Mouse (Mus musculus): ENCODE results near the gene Calcoco1. TPM values are rescaled to one million over a fixed set of nuclear protein-coding genes. Genes with fewer than 3 reads are reported as not detected.

Calcoco1 gene
- polyA plus RNA-seq, 2 experiments, result 54.7 to 56.6 TPM

DNA sequence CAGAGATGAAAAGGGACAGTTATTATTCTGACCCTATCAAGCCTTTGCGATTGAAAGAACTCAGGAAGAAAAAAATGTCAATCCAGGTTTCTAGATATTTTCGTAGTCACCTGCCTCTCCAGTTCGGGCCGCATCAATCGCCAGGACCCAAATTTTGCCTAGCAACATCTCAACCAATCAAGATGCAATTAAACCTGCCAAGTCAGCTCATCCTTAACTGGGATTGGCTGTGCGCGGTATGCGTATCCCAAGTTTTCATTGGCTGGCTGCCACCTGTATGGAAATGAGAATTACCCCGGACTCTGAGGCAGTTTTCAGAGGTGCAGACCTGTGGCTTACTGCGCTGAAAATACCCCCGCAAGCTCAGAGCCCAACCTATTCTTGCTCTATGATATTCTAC lies 28.4 kb downstream of the Calcoco1 start:
- Histone ChIP-seq H3K9me3 (ENCODE audit: control insufficient read depth, low read length) (no peaks in the 10 kb centered on the region), H3K4me3 (replicated peaks; ENCODE audit: low read length) (peak overlapping the region; percentile 46), H3K4me2 (replicated peaks; ENCODE audit: low read depth, low read length, severe bottlenecking) (peak overlapping the region; percentile 84), H3K9ac (ENCODE audit: low read depth, low read length, severe bottlenecking) (no peak overlapping the region), H3K4me1 (ENCODE audit: control insufficient read depth, insufficient read depth, low read length) (peaks cover 7% of the 10 kb centered on the region; the same call in 1 of the 2 replicates), H3K27ac (replicated peaks; ENCODE audit: low read depth, low read length) (no peak overlapping the region), H3K36me3 (ENCODE audit: control insufficient read depth, insufficient read depth, low read length) (no peaks in the 10 kb centered on the region), H3K27me3 (ENCODE audit: control insufficient read depth, insufficient read depth, low read length) (peaks cover 58% of the 10 kb centered on the region)
- peak; percentile 62 for ATAC-seq (ENCODE audit: low FRiP score, low read depth)
- no peak for TF ChIP-seq POLR2A (IDR thresholded peaks at IDR 0.05; ENCODE audit: borderline replicate concordance, extremely low read depth, insufficient read depth, insufficient read length)
- WGBS, result 0% methylated on average over 11 of the region's 11 CpGs
- DNase-seq (ENCODE audit: low spot score), result peak; percentile 85

- H3K4me1 ChIP-seq (ENCODE audit: control insufficient read depth, insufficient read depth, low read length), result peaks cover 7% of the 10 kb centered on the region; the same call in 1 of the 2 replicates
- peak overlapping the region; percentile 84 for H3K4me2 ChIP-seq (replicated peaks; ENCODE audit: low read depth, low read length, severe bottlenecking)
- no peak overlapping the region for H3K27ac ChIP-seq (replicated peaks; ENCODE audit: low read depth, low read length)
- WGBS, result under 1% methylated on average over 31 of the region's 32 CpGs
- peak overlapping the region; percentile 45 for H3K9ac ChIP-seq (ENCODE audit: low read depth, low read length, severe bottlenecking)
- H3K4me3 ChIP-seq (replicated peaks; ENCODE audit: low read length), result peak overlapping the region; percentile 46
- no peaks in the 10 kb centered on the region for H3K9me3 ChIP-seq (ENCODE audit: control insufficient read depth, low read length)
- DNase-seq (ENCODE audit: low spot score) (peak; percentile 38), ATAC-seq (ENCODE audit: low FRiP score, low read depth) (peak; percentile 56; the same call in 1 of the 2 replicates)
- no peaks in the 10 kb centered on the region for H3K36me3 ChIP-seq (ENCODE audit: control insufficient read depth, insufficient read depth, low read length)
- TF ChIP-seq POLR2A (IDR thresholded peaks at IDR 0.05; ENCODE audit: borderline replicate concordance, extremely low read depth, insufficient read depth, insufficient read length), result no peak
- H3K27me3 ChIP-seq (ENCODE audit: control insufficient read depth, insufficient read depth, low read length), result peaks cover 58% of the 10 kb centered on the region
Observed at GRCm38 (mm10) chr15:102692991-102693411, 29.0 kb downstream of the Calcoco1 start.

GRCm38 (mm10) chr15:102692321-102692804 lies 29.6 kb downstream of the Calcoco1 start:
- ATAC-seq (ENCODE audit: low FRiP score, low read depth) (no peak), DNase-seq (ENCODE audit: low spot score) (no peak)
- H3K4me3 ChIP-seq (replicated peaks; ENCODE audit: low read length), result peak overlapping the region; percentile 46
- H3K27ac ChIP-seq (replicated peaks; ENCODE audit: low read depth, low read length), result no peak overlapping the region
- WGBS, result 2% methylated on average over 23 of the region's 26 CpGs
- H3K36me3 ChIP-seq (ENCODE audit: control insufficient read depth, insufficient read depth, low read length), result no peaks in the 10 kb centered on the region
- no peaks in the 10 kb centered on the region for H3K9me3 ChIP-seq (ENCODE audit: control insufficient read depth, low read length)
- peak overlapping the region; percentile 45 for H3K9ac ChIP-seq (ENCODE audit: low read depth, low read length, severe bottlenecking)
- H3K4me2 ChIP-seq (replicated peaks; ENCODE audit: low read depth, low read length, severe bottlenecking), result peak overlapping the region; percentile 84
- H3K4me1 ChIP-seq (ENCODE audit: control insufficient read depth, insufficient read depth, low read length), result peaks cover 7% of the 10 kb centered on the region; the same call in 1 of the 2 replicates
- no peak for TF ChIP-seq POLR2A (IDR thresholded peaks at IDR 0.05; ENCODE audit: borderline replicate concordance, extremely low read depth, insufficient read depth, insufficient read length)
- H3K27me3 ChIP-seq (ENCODE audit: control insufficient read depth, insufficient read depth, low read length), result peaks cover 51% of the 10 kb centered on the region

GRCm38 (mm10) chr15:102685791-102686190 lies 36.2 kb downstream of the Calcoco1 start:
- H3K9ac ChIP-seq (ENCODE audit: low read depth, low read length, severe bottlenecking), result no peak overlapping the region
- no peaks in the 10 kb centered on the region for H3K36me3 ChIP-seq (ENCODE audit: control insufficient read depth, insufficient read depth, low read length)
- no peak for ATAC-seq (ENCODE audit: low FRiP score, low read depth)
- H3K4me3 ChIP-seq (replicated peaks; ENCODE audit: low read length), result no peak overlapping the region
- H3K4me2 ChIP-seq (replicated peaks; ENCODE audit: low read depth, low read length, severe bottlenecking), result no peak overlapping the region
- no peaks in the 10 kb centered on the region for H3K4me1 ChIP-seq (ENCODE audit: control insufficient read depth, insufficient read depth, low read length)
- WGBS, result 17% methylated on average over 4 of the region's 4 CpGs
- no peaks in the 10 kb centered on the region for H3K9me3 ChIP-seq (ENCODE audit: control insufficient read depth, low read length)
- TF ChIP-seq POLR2A (IDR thresholded peaks at IDR 0.05; ENCODE audit: borderline replicate concordance, extremely low read depth, insufficient read depth, insufficient read length), result no peak
- no peak for DNase-seq (ENCODE audit: low spot score)
- H3K27me3 ChIP-seq (ENCODE audit: control insufficient read depth, insufficient read depth, low read length), result no peaks in the 10 kb centered on the region
- H3K27ac ChIP-seq (replicated peaks; ENCODE audit: low read depth, low read length), result no peak overlapping the region

- Histone ChIP-seq H3K9ac (ENCODE audit: low read depth, low read length, severe bottlenecking) (no peak overlapping the region), H3K4me2 (replicated peaks; ENCODE audit: low read depth, low read length, severe bottlenecking) (no peak overlapping the region), H3K27me3 (ENCODE audit: control insufficient read depth, insufficient read depth, low read length) (no peaks in the 10 kb centered on the region), H3K4me1 (ENCODE audit: control insufficient read depth, insufficient read depth, low read length) (no peaks in the 10 kb centered on the region), H3K4me3 (replicated peaks; ENCODE audit: low read length) (no peak overlapping the region), H3K36me3 (ENCODE audit: control insufficient read depth, insufficient read depth, low read length) (no peaks in the 10 kb centered on the region), H3K27ac (replicated peaks; ENCODE audit: low read depth, low read length) (no peak overlapping the region), H3K9me3 (ENCODE audit: control insufficient read depth, low read length) (no peaks in the 10 kb centered on the region)
- no peak for DNase-seq (ENCODE audit: low spot score)
- no peak for TF ChIP-seq POLR2A (IDR thresholded peaks at IDR 0.05; ENCODE audit: borderline replicate concordance, extremely low read depth, insufficient read depth, insufficient read length)
- no peak; the same call in 1 of the 2 replicates for ATAC-seq (ENCODE audit: low FRiP score, low read depth)
- whole genome bisulfite sequencing, result 17% methylated on average over 1 of the region's 1 CpGs
Observed at GRCm38 (mm10) chr15:102683670-102684069, 38.3 kb downstream of the Calcoco1 start.
